Mouse (Mus musculus) splenic B cell, adult 2 months (primary cell): ENCODE data around the gene Cdk6.

Experiments used
- DNase-seq: peaks from one replicate; pipeline ENCODE4 v3.0.0-alpha.2; 2011; ENCODE audit warnings: low read depth, low spot score
- H3K27me3 ChIP-seq: 2 replicates; pipeline ENCODE4 v1.6.1; 2012; ENCODE audit warnings: mild to moderate bottlenecking, low read length, moderate library complexity, mixed read lengths; ENCODE audit not compliant: control insufficient read depth, poor library complexity, insufficient read depth, severe bottlenecking
- H3K36me3 ChIP-seq: 2 replicates; pipeline ENCODE4 v1.6.1; 2012; ENCODE audit warnings: mild to moderate bottlenecking, low read length, moderate library complexity, mixed read lengths; ENCODE audit not compliant: control insufficient read depth, poor library complexity, insufficient read depth, severe bottlenecking

Cdk6 gene

GRCm38 (mm10) chr5:3579066-3579465 is 237.8 kb downstream of the Cdk6 start:
- H3K27me3 ChIP-seq: no peaks in the 10 kb centered on the region
- no peak for DNase-seq
- peaks cover 13% of the 10 kb centered on the region for H3K36me3 ChIP-seq
